Mouse (Mus musculus): ENCODE data around the gene Fastkd1. TPM values are rescaled to one million over a fixed set of nuclear protein-coding genes. Genes with fewer than 3 reads are reported as not detected.

Fastkd1 gene
- 8.9 and 9.8 TPM in 2 replicates for total RNA-seq (2012; rRNA removed)
- polyA plus RNA-seq (2012; ENCODE audit: insufficient read depth in 1 of 2, insufficient read length in 2 of 2, low read depth in 1 of 2, low replicate concordance in 2 of 2, missing spikeins in 1 of 2): 10 to 100 TPM in 1 of 2 experiments, not detected in 1; 15.7 TPM

DNA sequence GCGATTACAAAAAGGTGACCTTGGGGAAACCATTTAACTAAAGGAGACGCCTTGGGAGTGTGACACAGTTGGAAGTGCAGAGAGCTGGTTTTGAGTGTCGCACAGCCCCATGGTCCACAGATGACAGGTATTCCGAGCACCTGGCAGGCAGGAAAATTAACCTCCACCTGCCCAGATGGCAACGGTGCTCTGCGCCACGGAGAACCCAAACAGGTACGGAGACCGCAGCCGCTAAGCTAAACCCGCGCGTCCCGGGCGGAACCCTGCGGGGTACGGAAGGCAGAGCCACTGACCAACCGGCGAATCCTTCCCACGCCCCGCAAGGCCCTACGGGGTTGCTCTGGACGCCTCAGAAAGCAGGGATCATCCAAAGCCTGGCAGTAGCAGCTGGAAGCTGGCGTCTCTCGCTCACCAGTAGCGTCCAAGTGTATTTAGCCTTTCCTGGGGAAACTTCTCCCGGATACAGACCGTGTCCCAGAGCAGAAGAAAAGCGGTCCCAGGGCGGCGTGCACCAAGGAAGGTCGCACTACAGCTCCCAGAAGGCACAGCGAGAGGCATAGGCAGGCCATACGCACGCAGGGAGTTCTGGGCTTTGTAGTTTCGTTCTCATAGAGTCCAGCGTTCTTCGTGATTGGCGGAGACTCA is at the start of gene Fastkd1:
Gene Fastkd1 (minus strand): TSS at position 536 of the 645 bp plus-strand sequence.
- Histone ChIP-seq H3K9me3 (replicated peaks; ENCODE audit: insufficient read depth, low read length) (no peaks in the 10 kb centered on the region), H3K79me2 (ENCODE audit: control insufficient read depth, insufficient read depth, low read length, poor library complexity) (peaks cover 2% of the 10 kb centered on the region; the same call in 1 of the 2 replicates), H3K4me1 (ENCODE audit: control insufficient read depth in 1 of 2, insufficient read depth in 2 of 2, low read length in 2 of 2) (no peaks in the 10 kb centered on the region), H3K4me3 (ENCODE audit: control insufficient read depth in 1 of 2, insufficient read depth in 1 of 2, low read depth in 2 of 2, low read length in 2 of 2) (peak within 1 kb of the TSS; percentile 84 to 86), H3K27me3 (ENCODE audit: control insufficient read depth in 1 of 2, insufficient read depth in 2 of 2, low read length in 2 of 2) (peaks cover 0 to 8% of the 10 kb centered on the region in 2 experiments; a peak in 3 of 4 replicates), H3K9ac (ENCODE audit: control insufficient read depth, low read depth, low read length, poor library complexity, severe bottlenecking) (peak within 1 kb of the TSS; percentile 79), H3K36me3 (ENCODE audit: control insufficient read depth in 1 of 2, insufficient read depth in 2 of 2, low read length in 2 of 2) (peaks cover 0 to 6% of the 10 kb centered on the region in 2 experiments; a peak in 2 of 4 replicates), H3K27ac (ENCODE audit: control insufficient read depth, low read depth, low read length) (0 out of 2 replicates have a peak within 1 kb of the TSS, but pooled peaks have one; percentile 22)
- peak; percentile 95 for DNase-seq (ENCODE audit: low read depth, low spot score)
- no peak for TF ChIP-seq TCF12 (IDR thresholded peaks at IDR 0.05; ENCODE audit: low read depth, low read length)
- peak; percentile 77 for TF ChIP-seq TBP (IDR thresholded peaks at IDR 0.05; ENCODE audit: low read depth, low read length)
- TF ChIP-seq KAT2A (conservative IDR thresholded peaks at IDR 0.05; ENCODE audit: low read depth, low read length): peak; percentile 99
- no peak for TF ChIP-seq E2F4 (IDR thresholded peaks at IDR 0.05; ENCODE audit: borderline replicate concordance, low read depth, low read length)
- peak; percentile 99 for TF ChIP-seq HCFC1 (IDR thresholded peaks at IDR 0.05; ENCODE audit: low read depth, low read length)
- no peak for TF ChIP-seq USF2 (IDR thresholded peaks at IDR 0.05; ENCODE audit: borderline replicate concordance in 1 of 2, insufficient read depth in 1 of 2, low read depth in 1 of 2, low read length in 2 of 2)
- TF ChIP-seq JUND (IDR thresholded peaks at IDR 0.05; ENCODE audit: low read depth, low read length): no peak
- TF ChIP-seq CTCF (IDR thresholded peaks at IDR 0.05 in 2 of 3, conservative IDR thresholded peaks at IDR 0.05 in 1 of 3; ENCODE audit: control insufficient read depth in 1 of 3, insufficient read depth in 1 of 3, low read depth in 2 of 3, low read length in 3 of 3, poor library complexity in 1 of 3, severe bottlenecking in 1 of 3): no peak
- TF ChIP-seq RAD21 (IDR thresholded peaks at IDR 0.05; ENCODE audit: low read depth, low read length): no peak
- TF ChIP-seq USF1 (IDR thresholded peaks at IDR 0.05; ENCODE audit: low read depth, low read length): no peak
- TF ChIP-seq TAL1 (IDR thresholded peaks at IDR 0.05; ENCODE audit: low read length): no peak
- peak; percentile 99 for TF ChIP-seq MXI1 (IDR thresholded peaks at IDR 0.05; ENCODE audit: low read depth, low read length)
- peak; percentile 96 for TF ChIP-seq SIN3A (IDR thresholded peaks at IDR 0.05; ENCODE audit: low read length)
- no peak for TF ChIP-seq ZC3H11A (IDR thresholded peaks at IDR 0.05; ENCODE audit: low read depth, low read length)
- peak; percentile 68 for TF ChIP-seq NELFE (IDR thresholded peaks at IDR 0.05; ENCODE audit: low read depth, low read length)
- TF ChIP-seq ELF1 (IDR thresholded peaks at IDR 0.05; ENCODE audit: low read depth, low read length): peak; percentile 66
- no peak for TF ChIP-seq SMC3 (IDR thresholded peaks at IDR 0.05; ENCODE audit: low read depth, low read length)
- no peak for TF ChIP-seq POLR2AphosphoS2 (IDR thresholded peaks at IDR 0.05; ENCODE audit: low read length)
- peak in 1 of 2 experiments; percentile 70; a peak in 2 of 4 replicates for TF ChIP-seq POLR2A (IDR thresholded peaks at IDR 0.05; ENCODE audit: control insufficient read depth in 1 of 2, insufficient read depth in 1 of 2, low read depth in 1 of 2, low read length in 2 of 2, poor library complexity in 1 of 2)
- TF ChIP-seq MAX (IDR thresholded peaks at IDR 0.05; ENCODE audit: low read length): peak; percentile 74; the same call in 1 of the 2 replicates
- TF ChIP-seq NRF1 (IDR thresholded peaks at IDR 0.05; ENCODE audit: insufficient read depth, low read depth, low read length, poor library complexity, severe bottlenecking): peak; percentile 44; the same call in 1 of the 2 replicates
- peak; percentile 31; the same call in 1 of the 2 replicates for TF ChIP-seq CHD2 (IDR thresholded peaks at IDR 0.05; ENCODE audit: low read length)
- TF ChIP-seq MYC (IDR thresholded peaks at IDR 0.05; ENCODE audit: low read depth, low read length): peak; percentile 87

All from MEL (cell line).